Mouse (Mus musculus): ENCODE data around the gene Asxl1. TPM values are rescaled to one million over a fixed set of nuclear protein-coding genes. Genes with fewer than 3 reads are reported as not detected.
A peak's percentile ranks its signal among the peaks of the same experiment; 100 is the strongest.

The Asxl1 gene
- polyA plus RNA-seq, 1 experiment, result 56.2 TPM

GRCm38 (mm10) chr2:153334281-153334680 lies 11.3 kb upstream of the Asxl1 start:
- WGBS, result 47% methylated on average over 3 of the region's 3 CpGs
- TF ChIP-seq CTCF (IDR thresholded peaks at IDR 0.05; ENCODE audit: control insufficient read depth, insufficient read depth, low read length) (no peak), POLR2A (IDR thresholded peaks at IDR 0.05; ENCODE audit: borderline replicate concordance, control insufficient read depth, low read depth, low read length) (no peak)
- Histone ChIP-seq H3K4me1 (ENCODE audit: control insufficient read depth, insufficient read depth, low read length) (peaks cover 4% of the 10 kb centered on the region), H3K27ac (ENCODE audit: control insufficient read depth, insufficient read depth, low read depth, low read length, poor library complexity) (no peak overlapping the region), H3K4me3 (replicated peaks; ENCODE audit: control insufficient read depth, low read depth, low read length) (no peak overlapping the region)

DNA sequence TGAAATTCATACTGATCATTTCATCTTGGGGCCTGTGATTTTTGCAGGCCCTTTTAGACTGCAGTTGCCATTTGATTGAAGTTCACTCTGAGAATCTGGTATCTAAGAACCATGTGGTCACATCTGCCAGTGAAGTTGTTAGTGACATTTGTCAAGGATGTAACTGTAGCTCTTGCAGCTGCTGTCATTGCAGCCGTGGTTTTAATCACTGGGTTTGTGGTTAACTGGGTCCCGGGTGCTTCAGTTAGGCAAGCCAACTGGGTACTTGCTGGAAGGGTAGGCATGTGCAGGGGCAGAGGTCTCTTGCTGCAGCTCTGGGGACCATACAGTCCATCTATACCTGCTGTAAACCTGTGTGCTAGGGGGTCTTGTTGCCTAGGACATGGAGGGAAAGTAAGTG lies 9.5 kb upstream of the Asxl1 start:
- Histone ChIP-seq H3K4me1 (ENCODE audit: control insufficient read depth, insufficient read depth, low read length) (peaks cover 4% of the 10 kb centered on the region), H3K27ac (ENCODE audit: control insufficient read depth, insufficient read depth, low read depth, low read length, poor library complexity) (no peak overlapping the region), H3K4me3 (replicated peaks; ENCODE audit: control insufficient read depth, low read depth, low read length) (no peak overlapping the region)
- TF ChIP-seq POLR2A (IDR thresholded peaks at IDR 0.05; ENCODE audit: borderline replicate concordance, control insufficient read depth, low read depth, low read length) (no peak), CTCF (IDR thresholded peaks at IDR 0.05; ENCODE audit: control insufficient read depth, insufficient read depth, low read length) (no peak)
- WGBS, result 1% methylated on average over 2 of the region's 2 CpGs

DNA sequence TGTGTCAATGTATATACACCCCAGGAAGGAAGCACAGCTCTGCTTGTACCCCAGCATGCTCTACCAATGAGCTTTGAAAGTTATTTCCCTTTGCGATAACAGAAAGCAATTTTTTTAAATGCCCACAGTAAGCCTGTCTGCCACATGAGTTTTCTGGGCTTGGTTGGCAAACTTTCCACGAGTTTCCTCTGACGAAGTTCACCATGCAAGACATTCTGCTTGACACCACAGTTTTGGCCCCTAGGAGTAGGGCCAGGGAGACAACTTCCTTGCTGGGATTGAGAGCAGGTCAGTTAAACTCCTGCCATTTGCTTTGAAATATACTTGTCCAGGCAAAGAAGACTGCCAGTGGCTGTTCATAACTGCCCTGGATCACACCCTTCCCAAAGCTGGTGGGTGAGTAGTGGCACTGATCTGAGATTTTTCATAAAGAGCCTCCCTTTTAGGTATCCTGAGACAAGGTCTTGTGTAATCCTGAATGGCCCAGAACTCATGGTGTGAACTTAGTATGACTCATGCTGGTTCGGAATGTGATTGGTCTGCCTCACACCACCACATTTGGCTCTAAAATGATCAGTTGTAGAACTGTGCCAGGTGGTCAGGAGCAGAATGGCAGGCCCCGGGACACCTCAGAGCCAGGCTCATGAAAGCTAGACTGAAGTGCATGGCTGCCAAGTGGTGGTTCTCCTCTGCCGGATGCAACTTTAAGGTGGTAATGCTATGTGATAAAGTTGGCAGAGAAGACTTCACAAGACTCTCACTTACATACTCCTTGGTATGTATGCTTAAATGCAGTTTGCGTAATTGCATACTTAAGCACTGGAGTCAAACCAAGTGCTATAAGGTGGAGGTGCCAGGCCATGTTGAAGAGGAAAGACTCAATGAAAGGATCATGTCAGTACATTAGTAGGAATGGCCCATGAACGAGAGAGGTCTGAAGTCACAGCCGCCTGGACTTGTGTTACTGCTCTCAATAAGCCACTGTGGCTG lies 7.0 kb upstream of the Asxl1 start:
- peaks cover 2% of the 10 kb centered on the region; the same call in 1 of the 2 replicates for H3K4me1 ChIP-seq (ENCODE audit: control insufficient read depth, insufficient read depth, low read length)
- H3K4me3 ChIP-seq (replicated peaks; ENCODE audit: control insufficient read depth, low read depth, low read length), result no peak overlapping the region
- TF ChIP-seq POLR2A (IDR thresholded peaks at IDR 0.05; ENCODE audit: borderline replicate concordance, control insufficient read depth, low read depth, low read length) (no peak), CTCF (IDR thresholded peaks at IDR 0.05; ENCODE audit: control insufficient read depth, insufficient read depth, low read length) (no peak)
- no peak overlapping the region for H3K27ac ChIP-seq (ENCODE audit: control insufficient read depth, insufficient read depth, low read depth, low read length, poor library complexity)
- 60% methylated on average over 9 of the region's 9 CpGs for WGBS

DNA sequence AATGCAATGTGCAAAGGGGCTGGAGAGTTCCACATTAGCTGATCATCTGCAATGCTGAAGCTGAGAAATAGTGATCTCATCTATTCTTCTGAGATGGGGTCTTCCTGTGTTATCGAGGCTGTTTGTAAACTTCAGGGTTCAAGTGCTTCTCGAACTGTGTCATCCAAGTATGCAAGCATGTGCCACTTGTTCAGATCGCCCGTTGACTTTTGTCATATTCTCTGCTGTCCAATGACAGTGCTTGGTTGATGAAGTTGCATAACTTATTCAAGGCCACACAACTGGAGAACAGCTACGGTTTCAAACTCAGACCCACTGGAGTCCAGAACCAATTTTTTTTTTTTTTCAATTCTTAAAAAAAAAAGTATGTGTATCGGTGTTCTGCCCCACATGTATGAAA lies 3.5 kb upstream of the Asxl1 start:
- Histone ChIP-seq H3K4me1 (ENCODE audit: control insufficient read depth, insufficient read depth, low read length) (no peaks in the 10 kb centered on the region; the same call in 1 of the 2 replicates), H3K4me3 (replicated peaks; ENCODE audit: control insufficient read depth, low read depth, low read length) (no peak overlapping the region), H3K27ac (ENCODE audit: control insufficient read depth, insufficient read depth, low read depth, low read length, poor library complexity) (no peak overlapping the region)
- 72% methylated on average over 6 of the region's 6 CpGs for WGBS
- TF ChIP-seq POLR2A (IDR thresholded peaks at IDR 0.05; ENCODE audit: borderline replicate concordance, control insufficient read depth, low read depth, low read length) (no peak), CTCF (IDR thresholded peaks at IDR 0.05; ENCODE audit: control insufficient read depth, insufficient read depth, low read length) (no peak)

DNA sequence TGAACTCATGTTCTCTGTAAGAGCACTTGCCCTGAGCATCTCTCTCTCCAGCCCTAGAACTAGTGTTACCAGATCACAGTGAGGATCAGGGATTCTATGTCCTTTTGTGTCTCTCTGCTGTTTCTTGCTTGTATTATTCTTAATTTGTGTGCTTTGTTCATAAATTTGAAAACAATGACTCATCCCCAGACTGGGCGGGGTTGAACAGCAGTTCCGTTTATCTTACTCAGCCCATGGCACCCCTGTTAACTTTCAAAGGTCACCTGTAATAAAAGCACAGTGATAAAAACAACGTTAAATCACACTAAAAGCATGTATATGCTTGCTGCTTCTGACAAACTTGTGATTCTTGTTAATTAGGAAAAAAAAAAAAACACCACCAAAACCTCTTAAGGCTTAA lies 3.0 kb upstream of the Asxl1 start:
- Histone ChIP-seq H3K4me1 (ENCODE audit: control insufficient read depth, insufficient read depth, low read length) (no peaks in the 10 kb centered on the region; the same call in 1 of the 2 replicates), H3K27ac (ENCODE audit: control insufficient read depth, insufficient read depth, low read depth, low read length, poor library complexity) (no peak overlapping the region), H3K4me3 (replicated peaks; ENCODE audit: control insufficient read depth, low read depth, low read length) (no peak overlapping the region)
- WGBS, result 43% methylated on average over 3 of the region's 3 CpGs
- TF ChIP-seq POLR2A (IDR thresholded peaks at IDR 0.05; ENCODE audit: borderline replicate concordance, control insufficient read depth, low read depth, low read length), result no peak
- TF ChIP-seq CTCF (IDR thresholded peaks at IDR 0.05; ENCODE audit: control insufficient read depth, insufficient read depth, low read length), result no peak

GRCm38 (mm10) chr2:153343191-153343590 lies 2.4 kb upstream of the Asxl1 start:
- Histone ChIP-seq H3K4me1 (ENCODE audit: control insufficient read depth, insufficient read depth, low read length) (no peaks in the 10 kb centered on the region; the same call in 1 of the 2 replicates), H3K27ac (ENCODE audit: control insufficient read depth, insufficient read depth, low read depth, low read length, poor library complexity) (no peak overlapping the region), H3K4me3 (replicated peaks; ENCODE audit: control insufficient read depth, low read depth, low read length) (no peak overlapping the region)
- TF ChIP-seq POLR2A (IDR thresholded peaks at IDR 0.05; ENCODE audit: borderline replicate concordance, control insufficient read depth, low read depth, low read length), result no peak
- no peak for TF ChIP-seq CTCF (IDR thresholded peaks at IDR 0.05; ENCODE audit: control insufficient read depth, insufficient read depth, low read length)

DNA sequence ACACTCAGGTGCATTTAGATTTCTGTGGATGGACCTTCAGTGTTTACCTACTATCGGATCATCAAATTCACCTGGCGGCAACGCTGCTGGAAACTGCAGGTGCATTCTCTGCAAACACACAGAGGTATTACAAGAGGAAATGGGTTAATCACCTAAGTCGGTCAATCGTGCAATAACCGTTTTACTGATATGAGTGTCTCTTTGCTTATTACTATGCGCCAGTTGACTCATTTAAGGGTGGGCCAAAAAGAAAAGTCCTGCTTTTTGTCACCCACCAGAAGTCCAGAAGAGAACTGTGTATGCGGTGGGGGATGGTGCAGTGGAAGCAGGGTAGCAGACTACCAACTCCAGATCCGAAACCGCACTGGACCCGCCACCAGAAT lies 567 bp upstream of the Asxl1 start:
- TF ChIP-seq CTCF (IDR thresholded peaks at IDR 0.05; ENCODE audit: control insufficient read depth, insufficient read depth, low read length), result no peak
- TF ChIP-seq POLR2A (IDR thresholded peaks at IDR 0.05; ENCODE audit: borderline replicate concordance, control insufficient read depth, low read depth, low read length), result no peak
- 2% methylated on average over 11 of the region's 11 CpGs for WGBS
- H3K27ac ChIP-seq (ENCODE audit: control insufficient read depth, insufficient read depth, low read depth, low read length, poor library complexity), result peak overlapping the region; percentile 86
- H3K4me3 ChIP-seq (replicated peaks; ENCODE audit: control insufficient read depth, low read depth, low read length), result peak overlapping the region; percentile 100
- no peaks in the 10 kb centered on the region; the same call in 1 of the 2 replicates for H3K4me1 ChIP-seq (ENCODE audit: control insufficient read depth, insufficient read depth, low read length)
